Mouse (Mus musculus): Measurements from ENCODE around the gene Ak3. TPM values are rescaled to one million over a fixed set of nuclear protein-coding genes. Genes with fewer than 3 reads are reported as not detected.

The Ak3 gene
- polyA plus RNA-seq, 1 experiment, result 62.8 TPM

DNA sequence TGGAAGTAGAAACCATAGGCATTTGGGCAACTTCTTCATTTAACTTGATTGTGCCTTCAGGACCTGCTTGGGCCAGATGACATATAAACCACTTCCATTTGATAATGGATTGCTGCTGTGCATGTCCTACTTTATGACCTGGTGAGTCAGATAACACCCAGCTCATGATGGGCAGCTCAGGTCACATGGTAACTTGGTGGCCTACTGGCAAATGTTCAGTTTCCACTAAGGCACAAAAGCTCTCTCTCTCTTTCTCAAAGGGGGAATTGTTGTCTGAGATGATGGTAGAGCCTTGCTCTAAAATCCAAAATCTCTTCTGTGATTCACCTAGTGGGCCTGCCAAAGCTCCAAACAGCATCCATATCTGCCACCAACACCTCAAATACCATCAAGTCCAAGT lies 15.1 kb downstream of the Ak3 start:
- no peak overlapping the region for H3K4me2 ChIP-seq (ENCODE audit: low read depth)
- H3K4me3 ChIP-seq, result no peak overlapping the region
- H3K27me3 ChIP-seq (ENCODE audit: control insufficient read depth, insufficient read depth, insufficient read length), result no peaks in the 10 kb centered on the region
- no peaks in the 10 kb centered on the region for H3K79me2 ChIP-seq (ENCODE audit: control insufficient read depth, insufficient read depth)
- H3ac ChIP-seq (ENCODE audit: control insufficient read depth, insufficient read length), result no peak overlapping the region
- H3K36me3 ChIP-seq (ENCODE audit: control insufficient read depth, insufficient read depth), result peaks cover 13% of the 10 kb centered on the region
- TF ChIP-seq USF1 (IDR thresholded peaks at IDR 0.05; ENCODE audit: low read depth) (peak; percentile 1), MAX (IDR thresholded peaks at IDR 0.05; ENCODE audit: low read depth) (no peak)

DNA sequence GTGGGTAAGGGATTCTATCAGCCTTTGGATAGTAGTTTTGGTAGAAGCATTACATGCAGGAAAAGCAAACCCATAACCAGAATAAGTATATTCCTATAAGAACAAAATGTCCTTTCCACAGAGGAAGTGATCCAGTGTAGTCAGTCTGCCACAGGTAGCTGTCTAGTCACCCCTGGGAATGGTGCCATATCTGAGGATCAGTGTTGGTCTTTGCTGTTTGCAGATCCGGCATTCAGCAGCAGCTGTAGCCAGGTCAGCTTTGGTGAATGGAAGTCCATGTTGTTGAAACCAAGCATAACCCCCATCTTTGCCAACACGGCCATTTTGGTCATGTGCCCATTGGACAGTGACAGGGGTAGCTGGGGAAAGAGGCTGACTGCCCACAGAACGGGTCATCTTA lies 16.0 kb downstream of the Ak3 start:
- Histone ChIP-seq H3K4me2 (ENCODE audit: low read depth) (no peak overlapping the region), H3ac (ENCODE audit: control insufficient read depth, insufficient read length) (no peak overlapping the region), H3K36me3 (ENCODE audit: control insufficient read depth, insufficient read depth) (peaks cover 11% of the 10 kb centered on the region), H3K79me2 (ENCODE audit: control insufficient read depth, insufficient read depth) (no peaks in the 10 kb centered on the region), H3K4me3 (no peak overlapping the region), H3K27me3 (ENCODE audit: control insufficient read depth, insufficient read depth, insufficient read length) (no peaks in the 10 kb centered on the region)
- TF ChIP-seq CEBPB (IDR thresholded peaks at IDR 0.05; ENCODE audit: insufficient read depth, poor library complexity, severe bottlenecking) (no peak), TCF12 (IDR thresholded peaks at IDR 0.05; ENCODE audit: insufficient read depth, poor library complexity, severe bottlenecking) (no peak), E2F4 (IDR thresholded peaks at IDR 0.05; ENCODE audit: insufficient read depth) (no peak), MAX (IDR thresholded peaks at IDR 0.05; ENCODE audit: low read depth) (no peak), MYOD1 (IDR thresholded peaks at IDR 0.05; ENCODE audit: control insufficient read depth in 1 of 3, insufficient read length in 2 of 3, low read depth in 2 of 3) (no peak), REST (IDR thresholded peaks at IDR 0.05; ENCODE audit: insufficient read depth, insufficient read length) (no peak), MYOG (IDR thresholded peaks at IDR 0.05; ENCODE audit: control insufficient read depth in 1 of 3, insufficient read depth in 1 of 3, insufficient read length in 2 of 3, low read depth in 2 of 3) (no peak), TCF3 (IDR thresholded peaks at IDR 0.05; ENCODE audit: insufficient read length, low read depth) (no peak), POLR2A (IDR thresholded peaks at IDR 0.05; ENCODE audit: insufficient read length, low read depth) (no peak)

DNA sequence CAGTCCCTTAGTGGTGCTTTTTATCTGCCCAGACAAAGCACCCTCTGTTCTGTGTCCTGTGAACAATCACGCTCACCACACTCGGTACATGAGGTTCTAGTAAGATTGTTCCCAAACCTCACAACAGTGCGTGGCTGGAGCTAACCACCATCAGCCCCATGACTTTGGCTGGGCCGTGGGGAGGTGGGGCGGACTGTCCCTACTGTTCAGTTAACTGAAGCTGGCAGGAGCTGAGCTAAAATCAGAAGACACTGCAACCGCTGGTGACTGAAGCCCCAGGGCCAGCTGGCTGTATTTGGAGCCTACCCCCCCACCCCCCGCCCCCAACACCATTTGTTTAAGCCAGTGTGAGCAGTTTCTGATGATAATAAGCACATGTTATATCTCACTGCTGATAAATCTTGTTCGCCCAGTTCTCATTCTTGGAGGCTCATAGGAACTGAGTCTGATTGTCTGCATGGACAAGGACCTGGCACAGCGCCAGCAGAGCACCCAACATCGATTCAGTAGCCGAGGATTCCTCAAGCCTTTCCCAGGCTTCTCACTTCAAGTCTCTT lies 23.3 kb downstream of the Ak3 start:
- no peak for TF ChIP-seq MAX (IDR thresholded peaks at IDR 0.05; ENCODE audit: low read depth)
- TF ChIP-seq CEBPB (IDR thresholded peaks at IDR 0.05; ENCODE audit: insufficient read depth, poor library complexity, severe bottlenecking), result no peak
- no peak overlapping the region for H3ac ChIP-seq (ENCODE audit: control insufficient read depth, insufficient read length)
- no peaks in the 10 kb centered on the region for H3K79me2 ChIP-seq (ENCODE audit: control insufficient read depth, insufficient read depth)

GRCm38 (mm10) chr19:29021754-29022345 lies 25.9 kb downstream of the Ak3 start:
- Histone ChIP-seq H3K4me3 (no peak overlapping the region), H3K79me2 (ENCODE audit: control insufficient read depth, insufficient read depth) (no peaks in the 10 kb centered on the region), H3K4me2 (ENCODE audit: low read depth) (no peak overlapping the region), H3K36me3 (ENCODE audit: control insufficient read depth, insufficient read depth) (peaks cover 55% of the 10 kb centered on the region), H3ac (ENCODE audit: control insufficient read depth, insufficient read length) (no peak overlapping the region), H3K27me3 (ENCODE audit: control insufficient read depth, insufficient read depth, insufficient read length) (no peaks in the 10 kb centered on the region)
- no peak for TF ChIP-seq E2F4 (IDR thresholded peaks at IDR 0.05; ENCODE audit: insufficient read depth)
- no peak for TF ChIP-seq POLR2AphosphoS2 (IDR thresholded peaks at IDR 0.05; ENCODE audit: insufficient read length, low read depth)
- TF ChIP-seq CEBPB (IDR thresholded peaks at IDR 0.05; ENCODE audit: insufficient read depth, poor library complexity, severe bottlenecking), result no peak
- TF ChIP-seq SRF (IDR thresholded peaks at IDR 0.05; ENCODE audit: control insufficient read depth, insufficient read length, low read depth), result no peak
- no peak for TF ChIP-seq USF1 (IDR thresholded peaks at IDR 0.05; ENCODE audit: low read depth)
- no peak for TF ChIP-seq MAX (IDR thresholded peaks at IDR 0.05; ENCODE audit: low read depth)
- TF ChIP-seq REST (IDR thresholded peaks at IDR 0.05; ENCODE audit: insufficient read depth, insufficient read length), result no peak
- no peak for TF ChIP-seq TCF3 (IDR thresholded peaks at IDR 0.05; ENCODE audit: insufficient read length, low read depth)
- no peak for TF ChIP-seq TCF12 (IDR thresholded peaks at IDR 0.05; ENCODE audit: insufficient read depth, poor library complexity, severe bottlenecking)
- TF ChIP-seq MYOG (IDR thresholded peaks at IDR 0.05; ENCODE audit: control insufficient read depth in 1 of 3, insufficient read depth in 1 of 3, insufficient read length in 2 of 3, low read depth in 2 of 3), result no peak
- no peak for TF ChIP-seq POLR2A (IDR thresholded peaks at IDR 0.05; ENCODE audit: insufficient read length, low read depth)
- TF ChIP-seq MYOD1 (IDR thresholded peaks at IDR 0.05; ENCODE audit: control insufficient read depth in 1 of 3, insufficient read length in 2 of 3, low read depth in 2 of 3), result no peak

More for the DNA sequence above, 23.3 kb downstream of the Ak3 start:
- Histone ChIP-seq H3K4me3 (no peak overlapping the region), H3K36me3 (ENCODE audit: control insufficient read depth, insufficient read depth) (peaks cover 43% of the 10 kb centered on the region), H3K4me2 (ENCODE audit: low read depth) (no peak overlapping the region), H3K27me3 (ENCODE audit: control insufficient read depth, insufficient read depth, insufficient read length) (no peaks in the 10 kb centered on the region)

GRCm38 (mm10) chr19:29019647-29020046 lies 28.1 kb downstream of the Ak3 start:
- Histone ChIP-seq H3K4me3 (no peak overlapping the region), H3ac (ENCODE audit: control insufficient read depth, insufficient read length) (no peak overlapping the region), H3K36me3 (ENCODE audit: control insufficient read depth, insufficient read depth) (peaks cover 50% of the 10 kb centered on the region), H3K79me2 (ENCODE audit: control insufficient read depth, insufficient read depth) (no peaks in the 10 kb centered on the region), H3K4me2 (ENCODE audit: low read depth) (no peak overlapping the region), H3K27me3 (ENCODE audit: control insufficient read depth, insufficient read depth, insufficient read length) (no peaks in the 10 kb centered on the region)
- no peak for TF ChIP-seq TCF12 (IDR thresholded peaks at IDR 0.05; ENCODE audit: insufficient read depth, poor library complexity, severe bottlenecking)
- no peak for TF ChIP-seq REST (IDR thresholded peaks at IDR 0.05; ENCODE audit: insufficient read depth, insufficient read length)
- no peak for TF ChIP-seq POLR2A (IDR thresholded peaks at IDR 0.05; ENCODE audit: insufficient read length, low read depth)
- TF ChIP-seq CEBPB (IDR thresholded peaks at IDR 0.05; ENCODE audit: insufficient read depth, poor library complexity, severe bottlenecking), result no peak
- no peak for TF ChIP-seq E2F4 (IDR thresholded peaks at IDR 0.05; ENCODE audit: insufficient read depth)
- no peak for TF ChIP-seq MYOD1 (IDR thresholded peaks at IDR 0.05; ENCODE audit: control insufficient read depth in 1 of 3, insufficient read length in 2 of 3, low read depth in 2 of 3)
- no peak for TF ChIP-seq POLR2AphosphoS2 (IDR thresholded peaks at IDR 0.05; ENCODE audit: insufficient read length, low read depth)
- TF ChIP-seq MAX (IDR thresholded peaks at IDR 0.05; ENCODE audit: low read depth), result no peak
- no peak for TF ChIP-seq MYOG (IDR thresholded peaks at IDR 0.05; ENCODE audit: control insufficient read depth in 1 of 3, insufficient read depth in 1 of 3, insufficient read length in 2 of 3, low read depth in 2 of 3)
- TF ChIP-seq USF1 (IDR thresholded peaks at IDR 0.05; ENCODE audit: low read depth), result no peak
- no peak for TF ChIP-seq TCF3 (IDR thresholded peaks at IDR 0.05; ENCODE audit: insufficient read length, low read depth)
- no peak for TF ChIP-seq SRF (IDR thresholded peaks at IDR 0.05; ENCODE audit: control insufficient read depth, insufficient read length, low read depth)
